Mouse (Mus musculus) kidney, adult 2 months (tissue): ENCODE measurements around the gene Slc48a1. TPM values are rescaled to one million over a fixed set of nuclear protein-coding genes. Genes with fewer than 3 reads are reported as not detected.

ENCODE experiments used
- DNase-seq: peaks from one replicate; pipeline ENCODE4 v3.0.0; 2021
- H3K27ac ChIP-seq: fragments of 200-500 bp; 2 replicates; pipeline ENCODE4 v1.5.1; 2012; ENCODE audit warnings: low read depth, low read length, control low read depth, inconsistent platforms; ENCODE audit not compliant: insufficient read depth
- H3K27me3 ChIP-seq: fragments of 200-500 bp; replicated peaks from 2 replicates; pipeline ENCODE4 v1.6.1; 2012; ENCODE audit warnings: mild to moderate bottlenecking, moderate library complexity, low read length, inconsistent platforms; ENCODE audit not compliant: control insufficient read depth, insufficient read depth
- H3K36me3 ChIP-seq: fragments of 200-500 bp; 2 replicates; pipeline ENCODE4 v1.6.1; 2012; ENCODE audit warnings: mild to moderate bottlenecking, moderate library complexity, low read length, inconsistent platforms; ENCODE audit not compliant: control insufficient read depth, insufficient read depth
- H3K4me1 ChIP-seq: fragments of 200-500 bp; 2 replicates; pipeline ENCODE4 v1.6.1; 2011; ENCODE audit warnings: low read length; ENCODE audit not compliant: control insufficient read depth, insufficient read depth
- H3K4me3 ChIP-seq: fragments of 200-500 bp; 2 replicates; pipeline ENCODE4 v1.5.1; 2011; ENCODE audit warnings: mild to moderate bottlenecking, low read depth, low read length, control low read depth; ENCODE audit not compliant: insufficient read depth
- CTCF ChIP-seq: fragments of 200-500 bp; conservative IDR thresholded peaks from 2 replicates; pipeline ENCODE4 v1.5.1; 2011; ENCODE audit warnings: low read depth, mild to moderate bottlenecking, control low read depth, low read length, moderate library complexity, mixed read lengths; ENCODE audit not compliant: insufficient read depth, insufficient read length
- POLR2A ChIP-seq: fragments of 200-500 bp; IDR thresholded peaks from one replicate; pipeline ENCODE4 v1.6.1; 2011; ENCODE audit warnings: low read depth, low read length, control low read depth
- WGBS: fragments of 180-500 bp; shearing (Covaris S2); methylation state at CpG from one replicate; pipeline ENCODE4 v1.1.7; 2018; 5-methylcytosine and 5-hydroxymethylcytosine counted together
- polyA plus RNA-seq: library from polyadenylated mRNA; depleted of rRNA; stranded (reverse); fragments of >200 nt; gene quantifications from 2 replicates; pipeline ENCODE4 v1.2.3, GENCODE M21; 2012

Gene Slc48a1
- polyA plus RNA-seq, 1 experiment: 182 TPM

DNA sequence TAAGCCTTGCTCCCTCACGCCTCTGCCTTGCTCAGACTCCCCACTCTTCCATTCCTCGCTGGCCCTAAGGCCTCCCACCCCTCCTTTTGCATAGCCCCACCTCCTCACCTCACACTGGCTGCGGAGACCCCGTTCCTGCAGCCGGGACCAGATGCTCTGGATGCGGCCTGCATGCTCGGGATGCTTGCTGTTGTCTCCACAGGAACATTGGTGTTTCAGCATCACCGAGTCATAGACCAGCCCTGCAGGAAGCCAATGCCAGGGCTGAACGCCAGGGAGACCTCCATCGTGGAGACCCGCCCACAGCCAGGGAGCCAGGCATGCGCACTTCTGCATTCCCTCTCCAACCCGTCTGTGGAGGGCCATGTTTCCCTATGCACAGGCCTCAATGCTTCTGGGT lies 24.3 kb downstream of the Slc48a1 start:
- no peak for TF ChIP-seq POLR2A
- TF ChIP-seq CTCF: no peak
- Histone ChIP-seq H3K27me3 (no peaks in the 10 kb centered on the region), H3K27ac (no peak overlapping the region), H3K4me1 (no peaks in the 10 kb centered on the region), H3K36me3 (no peaks in the 10 kb centered on the region), H3K4me3 (no peak overlapping the region)
- no peak for DNase-seq
- WGBS: 64% methylated on average over 13 of the region's 13 CpGs

GRCm38 (mm10) chr15:97807867-97808266 lies 29.5 kb downstream of the Slc48a1 start:
- H3K4me3 ChIP-seq: no peak overlapping the region
- no peaks in the 10 kb centered on the region for H3K36me3 ChIP-seq
- WGBS: 87% methylated on average over 12 of the region's 12 CpGs
- no peak for TF ChIP-seq POLR2A
- TF ChIP-seq CTCF: no peak
- H3K4me1 ChIP-seq: peaks cover 10% of the 10 kb centered on the region
- H3K27ac ChIP-seq: no peak overlapping the region
- no peak for DNase-seq
- H3K27me3 ChIP-seq: no peaks in the 10 kb centered on the region

GRCm38 (mm10) chr15:97808532-97808931 lies 30.2 kb downstream of the Slc48a1 start:
- Histone ChIP-seq H3K4me3 (no peak overlapping the region), H3K27me3 (no peaks in the 10 kb centered on the region), H3K4me1 (peaks cover 17% of the 10 kb centered on the region), H3K27ac (no peak overlapping the region), H3K36me3 (no peaks in the 10 kb centered on the region)
- WGBS: 88% methylated on average over 14 of the region's 14 CpGs
- no peak for DNase-seq
- TF ChIP-seq CTCF (no peak), POLR2A (no peak)

DNA sequence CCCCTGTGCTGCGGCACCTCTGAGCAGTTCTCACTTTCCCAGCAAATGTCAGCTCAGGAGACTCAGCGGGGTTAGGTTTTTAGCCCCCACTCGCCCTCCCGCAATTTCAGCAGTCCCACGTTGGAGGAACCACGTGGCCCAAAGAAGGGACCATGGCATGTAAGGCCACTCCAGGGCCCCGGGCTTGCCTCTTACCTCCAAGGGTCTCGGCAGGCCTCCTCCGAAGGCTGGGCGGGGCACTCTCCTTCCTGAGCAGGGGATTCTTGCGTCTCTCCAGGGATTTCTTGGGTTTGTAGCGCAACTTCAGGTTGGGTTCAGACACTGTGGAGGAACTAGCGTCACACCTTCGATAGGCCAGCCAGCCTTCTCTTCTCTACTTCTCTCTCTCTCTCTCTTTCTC lies 30.9 kb downstream of the Slc48a1 start:
- Histone ChIP-seq H3K36me3 (no peaks in the 10 kb centered on the region), H3K27me3 (no peaks in the 10 kb centered on the region), H3K4me1 (peaks cover 23% of the 10 kb centered on the region), H3K4me3 (no peak overlapping the region), H3K27ac (no peak overlapping the region)
- DNase-seq: no peak
- WGBS: 89% methylated on average over 14 of the region's 14 CpGs
- TF ChIP-seq CTCF (no peak), POLR2A (no peak)

- peak; percentile 85 for DNase-seq
- peak; percentile 76 for TF ChIP-seq CTCF
- TF ChIP-seq POLR2A: no peak
- Histone ChIP-seq H3K4me1 (peaks cover 28% of the 10 kb centered on the region), H3K36me3 (no peaks in the 10 kb centered on the region), H3K27ac (no peak overlapping the region), H3K27me3 (no peaks in the 10 kb centered on the region), H3K4me3 (no peak overlapping the region)
- 68% methylated on average over 5 of the region's 5 CpGs for WGBS
Observed at GRCm38 (mm10) chr15:97809942-97810341, 31.6 kb downstream of the Slc48a1 start.

GRCm38 (mm10) chr15:97810399-97810798 lies 32.1 kb downstream of the Slc48a1 start:
- H3K36me3 ChIP-seq: no peaks in the 10 kb centered on the region

GRCm38 (mm10) chr15:97811307-97811706 lies 33.0 kb downstream of the Slc48a1 start:
- Histone ChIP-seq H3K27ac (peak overlapping the region; percentile 89; the same call in 1 of the 2 replicates), H3K4me1 (peaks cover 36% of the 10 kb centered on the region), H3K27me3 (no peaks in the 10 kb centered on the region), H3K36me3 (no peaks in the 10 kb centered on the region), H3K4me3 (no peak overlapping the region)
- no peak for TF ChIP-seq CTCF
- no peak for TF ChIP-seq POLR2A
- 80% methylated on average over 9 of the region's 9 CpGs for WGBS
- no peak for DNase-seq

More at GRCm38 (mm10) chr15:97810399-97810798, 32.1 kb downstream of the Slc48a1 start:
- Histone ChIP-seq H3K27ac (no peak overlapping the region), H3K4me3 (no peak overlapping the region), H3K4me1 (peaks cover 33% of the 10 kb centered on the region), H3K27me3 (no peaks in the 10 kb centered on the region)
- 93% methylated on average over 5 of the region's 5 CpGs for WGBS
- no peak for DNase-seq
- TF ChIP-seq CTCF (no peak), POLR2A (no peak)
